Mouse (Mus musculus): ENCODE measurements at regions not wholly inside any gene's neighbourhood (a gene's known extent, or its start where the extent isn't known, plus 50 kb on each side); places are given as distances from the start of the nearest gene placed in this dataset.
"Not testable (repeated sequence)": the region's sequence is repeated elsewhere in the genome, so short reads cannot be mapped to it uniquely, and the experiment has no call there.

- Histone ChIP-seq H3K27me3 (ENCODE audit: control insufficient read depth, insufficient read depth, low read length) (no peaks in the 10 kb centered on the region), H3K27ac (ENCODE audit: low read length) (no peak overlapping the region), H3K9ac (ENCODE audit: low read length) (no peak overlapping the region), H3K36me3 (ENCODE audit: control insufficient read depth, insufficient read depth) (no peaks in the 10 kb centered on the region), H3K4me1 (ENCODE audit: control insufficient read depth, insufficient read depth, low read length) (peaks cover 28% of the 10 kb centered on the region), H3K9me3 (replicated peaks; ENCODE audit: control insufficient read depth, low read length) (no peaks in the 10 kb centered on the region), H3K4me3 (ENCODE audit: low read length) (no peak overlapping the region), H3K4me2 (ENCODE audit: low read depth, low read length) (no peak overlapping the region)
- peak; percentile 14; the same call in 1 of the 2 replicates for ATAC-seq (replicated peaks; ENCODE audit: extremely low read depth, insufficient read depth, low FRiP score)
- whole genome bisulfite sequencing, result 51% methylated on average over 3 of the region's 3 CpGs
Measured at GRCm38 (mm10) chr7:111182319-111182718, 99.5 kb upstream of the Eif4g2 start.

- WGBS, result 28% methylated on average over 7 of the region's 7 CpGs
- Histone ChIP-seq H3K27me3 (ENCODE audit: control insufficient read depth, insufficient read depth, low read length) (no peaks in the 10 kb centered on the region), H3K27ac (ENCODE audit: low read length) (peak overlapping the region; percentile 80), H3K4me2 (ENCODE audit: low read depth, low read length) (peak overlapping the region; percentile 5; the same call in 1 of the 2 replicates), H3K9me3 (replicated peaks; ENCODE audit: control insufficient read depth, low read length) (no peaks in the 10 kb centered on the region), H3K4me3 (ENCODE audit: low read length) (no peak overlapping the region), H3K4me1 (ENCODE audit: control insufficient read depth, insufficient read depth, low read length) (peaks cover 17% of the 10 kb centered on the region), H3K9ac (ENCODE audit: low read length) (no peak overlapping the region), H3K36me3 (ENCODE audit: control insufficient read depth, insufficient read depth) (no peaks in the 10 kb centered on the region)
- ATAC-seq (replicated peaks; ENCODE audit: extremely low read depth, insufficient read depth, low FRiP score), result peak; percentile 89
Measured at GRCm38 (mm10) chr7:111179401-111180271, 96.8 kb upstream of the Eif4g2 start.

- 64% methylated on average over 9 of the region's 9 CpGs for WGBS
- no peak for ATAC-seq (replicated peaks; ENCODE audit: extremely low read depth, insufficient read depth, low FRiP score)
- H3K4me3 ChIP-seq (ENCODE audit: low read length), result no peak overlapping the region
Measured at GRCm38 (mm10) chr7:111174393-111175124, 91.7 kb upstream of the Eif4g2 start.

DNA sequence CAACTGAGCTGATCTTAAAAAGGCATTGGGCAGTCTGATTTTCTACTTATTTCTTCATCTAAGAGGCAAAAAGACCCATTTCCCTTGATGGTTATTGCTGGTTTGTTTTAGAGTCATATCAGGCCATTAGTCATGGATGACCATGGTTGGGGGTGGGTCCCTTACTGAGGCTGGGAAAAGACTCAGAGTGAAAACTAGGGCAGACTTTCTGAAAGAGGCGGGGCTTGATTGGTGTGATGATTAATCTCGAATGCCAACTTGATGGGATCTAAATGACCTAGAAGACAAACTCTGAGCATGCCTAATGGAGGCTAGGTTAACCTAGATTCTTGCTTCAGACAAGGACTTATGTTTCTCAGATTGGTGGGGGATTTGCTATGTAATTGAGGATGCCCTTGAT lies 89.2 kb upstream of the Eif4g2 start:
- H3K9ac ChIP-seq (ENCODE audit: low read length), result no peak overlapping the region
- H3K4me2 ChIP-seq (ENCODE audit: low read depth, low read length), result no peak overlapping the region
- H3K4me1 ChIP-seq (ENCODE audit: control insufficient read depth, insufficient read depth, low read length), result no peaks in the 10 kb centered on the region
- no peaks in the 10 kb centered on the region for H3K36me3 ChIP-seq (ENCODE audit: control insufficient read depth, insufficient read depth)
- WGBS, result 84% methylated on average over 2 of the region's 2 CpGs
- ATAC-seq (replicated peaks; ENCODE audit: extremely low read depth, insufficient read depth, low FRiP score), result no peak
- H3K27me3 ChIP-seq (ENCODE audit: control insufficient read depth, insufficient read depth, low read length), result no peaks in the 10 kb centered on the region
- no peak overlapping the region for H3K4me3 ChIP-seq (ENCODE audit: low read length)
- no peak overlapping the region for H3K27ac ChIP-seq (ENCODE audit: low read length)
- no peaks in the 10 kb centered on the region for H3K9me3 ChIP-seq (replicated peaks; ENCODE audit: control insufficient read depth, low read length)

More at GRCm38 (mm10) chr7:111174393-111175124, 91.7 kb upstream of the Eif4g2 start:
- no peaks in the 10 kb centered on the region for H3K27me3 ChIP-seq (ENCODE audit: control insufficient read depth, insufficient read depth, low read length)
- H3K9me3 ChIP-seq (replicated peaks; ENCODE audit: control insufficient read depth, low read length), result no peaks in the 10 kb centered on the region
- H3K4me1 ChIP-seq (ENCODE audit: control insufficient read depth, insufficient read depth, low read length), result peaks cover 3% of the 10 kb centered on the region
- no peak overlapping the region for H3K4me2 ChIP-seq (ENCODE audit: low read depth, low read length)
- H3K27ac ChIP-seq (ENCODE audit: low read length), result no peak overlapping the region
- H3K9ac ChIP-seq (ENCODE audit: low read length), result no peak overlapping the region
- no peaks in the 10 kb centered on the region for H3K36me3 ChIP-seq (ENCODE audit: control insufficient read depth, insufficient read depth)

DNA sequence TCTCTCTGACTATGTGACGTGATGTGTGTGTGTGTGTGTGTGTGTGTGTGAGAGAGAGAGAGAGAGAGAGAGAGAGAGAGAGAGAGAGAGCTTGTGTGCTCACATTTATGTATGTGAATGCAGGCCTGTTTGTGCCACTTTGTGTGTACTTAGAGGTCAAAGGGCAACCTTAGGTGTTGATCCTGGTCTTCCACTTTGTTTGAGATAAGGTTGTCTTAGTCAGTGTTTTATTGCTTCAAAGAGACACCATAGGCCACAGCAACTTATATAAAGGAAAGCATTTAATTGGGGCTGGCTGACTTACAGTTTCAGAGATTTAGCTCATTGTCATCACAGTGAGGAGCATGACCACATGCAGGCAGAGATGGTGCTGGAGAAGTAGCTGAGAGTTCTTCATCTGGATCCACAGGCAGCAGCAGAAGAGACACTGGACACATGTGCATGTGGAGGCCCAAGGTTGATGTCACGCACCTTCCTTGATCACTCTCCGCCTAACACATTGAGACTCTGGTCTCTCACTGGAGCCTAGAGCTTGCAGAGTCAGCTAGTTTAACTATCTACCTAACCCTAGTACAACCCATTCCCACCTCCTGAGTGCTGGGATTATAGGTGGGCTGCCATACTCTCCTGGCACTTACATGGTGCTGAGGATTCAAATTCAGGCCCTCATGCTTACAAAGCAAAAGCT lies 85.9 kb upstream of the Eif4g2 start:
- not testable (repeated sequence) for H3K27me3 ChIP-seq (ENCODE audit: control insufficient read depth, insufficient read depth, low read length); H3K4me3 ChIP-seq (ENCODE audit: low read length); H3K36me3 ChIP-seq (ENCODE audit: control insufficient read depth, insufficient read depth); H3K4me1 ChIP-seq (ENCODE audit: control insufficient read depth, insufficient read depth, low read length); H3K4me2 ChIP-seq (ENCODE audit: low read depth, low read length); ATAC-seq (replicated peaks; ENCODE audit: extremely low read depth, insufficient read depth, low FRiP score); H3K27ac ChIP-seq (ENCODE audit: low read length); H3K9ac ChIP-seq (ENCODE audit: low read length); H3K9me3 ChIP-seq (replicated peaks; ENCODE audit: control insufficient read depth, low read length)
- WGBS, result 88% methylated on average over 3 of the region's 3 CpGs

GRCm38 (mm10) chr7:111164994-111165393 lies 82.2 kb upstream of the Eif4g2 start:
- ATAC-seq (replicated peaks; ENCODE audit: extremely low read depth, insufficient read depth, low FRiP score), result no peak
- no peak overlapping the region for H3K9ac ChIP-seq (ENCODE audit: low read length)
- WGBS, result 80% methylated on average over 3 of the region's 3 CpGs

DNA sequence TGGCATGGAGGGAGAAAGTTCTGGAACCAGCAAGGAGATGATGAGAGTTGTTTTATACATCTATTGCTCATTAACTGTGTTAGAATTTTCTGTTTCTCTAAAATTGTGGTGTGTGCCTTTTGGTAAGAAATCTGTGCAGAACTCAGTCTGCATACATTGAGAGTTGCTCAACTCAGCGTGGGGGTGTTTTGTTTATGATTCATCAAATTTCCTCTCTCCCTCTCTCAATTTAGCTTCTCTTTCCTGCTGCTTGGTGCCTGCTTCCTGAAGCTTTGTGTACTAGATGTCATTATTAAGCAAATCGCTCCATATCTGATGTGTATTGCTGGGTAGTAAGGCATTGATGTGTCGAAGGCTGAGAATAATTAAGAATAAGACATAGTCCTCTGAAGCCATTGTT lies 81.4 kb upstream of the Eif4g2 start:
- Histone ChIP-seq H3K9me3 (replicated peaks; ENCODE audit: control insufficient read depth, low read length) (0 out of 2 replicates have a peak, but pooled peaks cover 4% of the 10 kb centered on the region), H3K4me1 (ENCODE audit: control insufficient read depth, insufficient read depth, low read length) (no peaks in the 10 kb centered on the region), H3K4me3 (ENCODE audit: low read length) (no peak overlapping the region), H3K4me2 (ENCODE audit: low read depth, low read length) (no peak overlapping the region), H3K36me3 (ENCODE audit: control insufficient read depth, insufficient read depth) (no peaks in the 10 kb centered on the region), H3K9ac (ENCODE audit: low read length) (no peak overlapping the region), H3K27ac (ENCODE audit: low read length) (no peak overlapping the region), H3K27me3 (ENCODE audit: control insufficient read depth, insufficient read depth, low read length) (no peaks in the 10 kb centered on the region)
- 68% methylated on average over 3 of the region's 3 CpGs for WGBS
- no peak for ATAC-seq (replicated peaks; ENCODE audit: extremely low read depth, insufficient read depth, low FRiP score)

More at GRCm38 (mm10) chr7:111164994-111165393, 82.2 kb upstream of the Eif4g2 start:
- Histone ChIP-seq H3K36me3 (ENCODE audit: control insufficient read depth, insufficient read depth) (no peaks in the 10 kb centered on the region), H3K4me3 (ENCODE audit: low read length) (no peak overlapping the region), H3K4me2 (ENCODE audit: low read depth, low read length) (no peak overlapping the region), H3K27ac (ENCODE audit: low read length) (no peak overlapping the region), H3K4me1 (ENCODE audit: control insufficient read depth, insufficient read depth, low read length) (no peaks in the 10 kb centered on the region), H3K27me3 (ENCODE audit: control insufficient read depth, insufficient read depth, low read length) (no peaks in the 10 kb centered on the region), H3K9me3 (replicated peaks; ENCODE audit: control insufficient read depth, low read length) (0 out of 2 replicates have a peak, but pooled peaks cover 4% of the 10 kb centered on the region)

- Histone ChIP-seq H3K4me1 (ENCODE audit: control insufficient read depth, insufficient read depth, low read length) (no peaks in the 10 kb centered on the region), H3K9me3 (replicated peaks; ENCODE audit: control insufficient read depth, low read length) (0 out of 2 replicates have a peak, but pooled peaks cover 4% of the 10 kb centered on the region), H3K27me3 (ENCODE audit: control insufficient read depth, insufficient read depth, low read length) (no peaks in the 10 kb centered on the region), H3K27ac (ENCODE audit: low read length) (no peak overlapping the region), H3K4me2 (ENCODE audit: low read depth, low read length) (no peak overlapping the region), H3K9ac (ENCODE audit: low read length) (no peak overlapping the region), H3K36me3 (ENCODE audit: control insufficient read depth, insufficient read depth) (no peaks in the 10 kb centered on the region), H3K4me3 (ENCODE audit: low read length) (no peak overlapping the region)
- WGBS, result 38% methylated on average over 3 of the region's 3 CpGs
- no peak for ATAC-seq (replicated peaks; ENCODE audit: extremely low read depth, insufficient read depth, low FRiP score)
Measured at GRCm38 (mm10) chr7:111163861-111164260, 81.0 kb upstream of the Eif4g2 start.
